Mouse (Mus musculus): ENCODE measurements around the gene Cdcp2.

DNA sequence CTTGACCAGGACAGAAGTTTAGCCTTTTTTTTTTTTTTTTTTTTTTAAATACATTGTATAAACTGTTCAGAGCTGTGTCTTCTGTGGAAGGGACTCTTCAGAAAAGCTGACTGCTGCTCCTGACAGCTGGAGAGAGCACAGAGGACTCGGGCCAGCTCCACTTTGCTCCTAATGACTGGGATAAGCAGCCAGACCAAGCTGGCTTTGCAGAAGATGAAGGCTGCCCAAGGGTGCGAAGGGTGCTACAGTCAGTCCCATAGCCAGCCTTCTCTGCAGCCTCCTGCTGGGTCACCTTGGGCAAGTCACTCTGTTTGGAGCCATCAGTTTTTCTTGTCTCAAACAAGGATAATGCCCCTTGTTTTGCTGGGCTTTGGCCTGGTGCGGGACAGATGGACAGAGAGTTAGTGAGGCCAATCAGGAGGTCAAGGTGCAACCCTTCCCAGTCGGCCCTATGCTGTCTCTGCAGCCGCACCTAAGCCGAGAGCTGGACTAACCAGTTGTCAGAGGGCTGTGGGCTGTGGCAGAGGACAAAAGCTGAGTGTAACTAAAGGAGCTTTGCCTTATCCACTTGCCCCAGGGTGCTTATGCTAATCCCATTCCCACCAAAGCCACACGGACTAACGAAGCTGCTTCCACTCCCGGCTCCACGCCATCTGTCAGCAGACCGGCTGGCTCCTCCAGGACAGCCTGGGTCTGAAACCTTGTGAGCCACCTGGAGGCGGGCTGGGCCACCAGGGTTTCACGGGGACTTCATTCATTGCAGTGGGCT lies 31.4 kb downstream of the Cdcp2 start:
- TF ChIP-seq POLR2A (IDR thresholded peaks at IDR 0.05; ENCODE audit: borderline replicate concordance, extremely low read depth, insufficient read depth, insufficient read length, poor library complexity, severe bottlenecking) (no peak), CTCF (IDR thresholded peaks at IDR 0.05; ENCODE audit: borderline replicate concordance, extremely low read depth, insufficient read depth, insufficient read length) (no peak)

Measured in brain, embryonic 14.5 days (tissue).